Mouse (Mus musculus): ENCODE data around the gene H2al1c. TPM values are rescaled to one million over a fixed set of nuclear protein-coding genes. Genes with fewer than 3 reads are reported as not detected.
"Not testable (repeated sequence)": the region's sequence is repeated elsewhere in the genome, so short reads cannot be mapped to it uniquely, and the experiment has no call there.

H2al1c gene
- not detected in 2 replicates for polyA plus RNA-seq (2012; rRNA removed)

GRCm38 (mm10) chrX:11305355-11305754 lies at the start of gene H2al1c:
Gene H2al1c, plus strand, starts transcription at chrX:11305655.
- not testable (repeated sequence) for H3K27ac ChIP-seq (ENCODE audit: insufficient read depth, low read length); H3K4me1 ChIP-seq (ENCODE audit: control insufficient read depth, insufficient read depth, low read length); H3K4me3 ChIP-seq (ENCODE audit: insufficient read depth, low read length)

DNA sequence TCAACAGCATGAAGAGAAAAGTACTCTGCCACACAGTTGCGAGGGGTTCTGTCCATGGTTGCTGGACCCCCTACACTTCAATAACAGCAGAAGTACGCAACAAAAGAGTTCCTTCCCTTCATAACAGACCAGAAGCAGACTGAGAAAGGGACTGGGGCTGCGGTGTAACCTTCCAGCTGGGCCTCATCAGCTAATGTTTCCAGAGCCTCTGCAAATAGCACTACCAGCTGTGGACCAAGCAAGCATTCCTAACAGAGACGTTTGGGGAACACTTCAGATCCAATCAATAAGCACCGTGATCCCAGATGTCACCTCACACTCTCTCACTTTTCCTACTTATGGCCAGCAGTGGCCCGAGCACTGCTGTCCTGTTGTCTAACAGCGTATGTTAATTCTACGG lies 40.5 kb upstream of the H2al1c start:
- TF ChIP-seq POLR2A (IDR thresholded peaks at IDR 0.05; ENCODE audit: extremely low read depth, insufficient read depth, low read length) (no peak), CTCF (IDR thresholded peaks at IDR 0.05; ENCODE audit: extremely low read depth, insufficient read depth, low read length) (no peak)
- H3K4me3 ChIP-seq (ENCODE audit: insufficient read depth, low read length): no peak overlapping the region
- no peak overlapping the region for H3K27ac ChIP-seq (ENCODE audit: insufficient read depth, low read length)
- H3K4me1 ChIP-seq (ENCODE audit: control insufficient read depth, insufficient read depth, low read length): no peaks in the 10 kb centered on the region

- Histone ChIP-seq H3K27ac (ENCODE audit: insufficient read depth, low read length) (no peak overlapping the region), H3K4me1 (ENCODE audit: control insufficient read depth, insufficient read depth, low read length) (no peaks in the 10 kb centered on the region), H3K4me3 (ENCODE audit: insufficient read depth, low read length) (no peak overlapping the region)
- TF ChIP-seq CTCF (IDR thresholded peaks at IDR 0.05; ENCODE audit: extremely low read depth, insufficient read depth, low read length): no peak
- TF ChIP-seq POLR2A (IDR thresholded peaks at IDR 0.05; ENCODE audit: extremely low read depth, insufficient read depth, low read length): no peak
Observed at GRCm38 (mm10) chrX:11267791-11268190, 37.7 kb upstream of the H2al1c start.

DNA sequence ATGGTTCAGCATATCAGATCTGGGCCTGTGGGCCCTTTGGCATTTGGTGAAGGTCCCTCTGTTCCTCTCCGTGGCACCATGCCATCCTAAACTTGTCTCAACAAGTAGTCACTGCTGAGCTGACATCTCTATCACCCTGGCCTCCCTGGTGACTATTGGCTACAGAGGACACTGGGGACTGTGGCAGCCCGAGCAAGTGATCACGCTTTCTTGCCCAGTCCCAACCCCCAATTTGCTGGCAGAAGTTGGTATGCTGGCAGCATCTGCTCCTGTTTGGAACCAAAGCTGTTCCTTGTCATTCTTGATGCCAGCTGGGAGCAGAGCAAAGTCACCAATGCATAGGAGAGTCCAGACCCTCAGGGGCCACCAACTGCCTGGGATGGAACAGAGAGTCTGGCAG lies 36.4 kb upstream of the H2al1c start:
- H3K4me1 ChIP-seq (ENCODE audit: control insufficient read depth, insufficient read depth, low read length): no peaks in the 10 kb centered on the region
- H3K27ac ChIP-seq (ENCODE audit: insufficient read depth, low read length): no peak overlapping the region
- H3K4me3 ChIP-seq (ENCODE audit: insufficient read depth, low read length): no peak overlapping the region
- TF ChIP-seq CTCF (IDR thresholded peaks at IDR 0.05; ENCODE audit: extremely low read depth, insufficient read depth, low read length): no peak
- TF ChIP-seq POLR2A (IDR thresholded peaks at IDR 0.05; ENCODE audit: extremely low read depth, insufficient read depth, low read length): no peak

- TF ChIP-seq CTCF (IDR thresholded peaks at IDR 0.05; ENCODE audit: extremely low read depth, insufficient read depth, low read length) (no peak), POLR2A (IDR thresholded peaks at IDR 0.05; ENCODE audit: extremely low read depth, insufficient read depth, low read length) (no peak)
- Histone ChIP-seq H3K4me3 (ENCODE audit: insufficient read depth, low read length) (no peak overlapping the region), H3K27ac (ENCODE audit: insufficient read depth, low read length) (no peak overlapping the region), H3K4me1 (ENCODE audit: control insufficient read depth, insufficient read depth, low read length) (peaks cover 1% of the 10 kb centered on the region; the same call in 1 of the 2 replicates)
Observed at GRCm38 (mm10) chrX:11273190-11273589, 32.3 kb upstream of the H2al1c start.

DNA sequence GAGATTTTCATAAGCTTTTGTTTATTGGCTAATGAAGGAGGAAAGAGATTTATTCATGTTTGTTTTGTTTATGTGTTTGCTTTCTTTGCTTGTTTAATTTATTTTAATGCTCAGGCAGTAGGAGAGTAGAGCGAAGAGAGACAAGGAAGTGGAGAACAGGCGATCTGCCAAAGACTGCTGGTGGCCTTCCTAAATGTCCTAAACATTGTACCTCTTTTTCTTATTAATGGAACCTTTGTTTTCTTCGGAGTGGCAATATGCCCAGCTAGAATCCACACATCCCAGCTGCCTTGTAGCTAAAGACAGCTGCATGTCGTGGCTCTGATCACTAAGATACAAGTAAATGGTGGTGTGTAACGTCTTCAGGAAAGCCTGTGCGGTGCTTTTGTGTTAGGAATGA lies 28.4 kb upstream of the H2al1c start:
- Histone ChIP-seq H3K27ac (ENCODE audit: insufficient read depth, low read length) (no peak overlapping the region), H3K4me1 (ENCODE audit: control insufficient read depth, insufficient read depth, low read length) (peaks cover 1% of the 10 kb centered on the region; the same call in 1 of the 2 replicates), H3K4me3 (ENCODE audit: insufficient read depth, low read length) (no peak overlapping the region)
- TF ChIP-seq POLR2A (IDR thresholded peaks at IDR 0.05; ENCODE audit: extremely low read depth, insufficient read depth, low read length): no peak
- no peak for TF ChIP-seq CTCF (IDR thresholded peaks at IDR 0.05; ENCODE audit: extremely low read depth, insufficient read depth, low read length)

DNA sequence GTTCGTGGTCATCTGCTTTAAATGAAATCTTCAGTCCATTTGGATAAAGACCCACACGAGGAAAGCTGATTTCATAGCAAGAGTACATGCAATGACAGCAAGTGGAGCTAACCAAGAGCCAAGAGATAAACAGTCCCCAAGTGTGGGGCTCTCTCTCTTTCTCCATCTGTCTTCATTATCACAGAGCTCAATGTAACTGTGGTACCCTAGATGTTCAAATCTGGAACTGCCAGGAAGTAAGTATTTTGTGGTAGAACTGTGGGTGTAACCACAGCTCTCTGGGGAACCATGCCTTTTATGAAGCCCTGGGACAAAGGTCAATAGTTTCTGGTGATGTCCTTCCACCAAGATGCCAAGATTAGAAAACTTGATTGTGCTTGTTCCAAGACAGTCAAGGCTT lies 24.7 kb upstream of the H2al1c start:
- TF ChIP-seq CTCF (IDR thresholded peaks at IDR 0.05; ENCODE audit: extremely low read depth, insufficient read depth, low read length): no peak
- TF ChIP-seq POLR2A (IDR thresholded peaks at IDR 0.05; ENCODE audit: extremely low read depth, insufficient read depth, low read length): no peak

DNA sequence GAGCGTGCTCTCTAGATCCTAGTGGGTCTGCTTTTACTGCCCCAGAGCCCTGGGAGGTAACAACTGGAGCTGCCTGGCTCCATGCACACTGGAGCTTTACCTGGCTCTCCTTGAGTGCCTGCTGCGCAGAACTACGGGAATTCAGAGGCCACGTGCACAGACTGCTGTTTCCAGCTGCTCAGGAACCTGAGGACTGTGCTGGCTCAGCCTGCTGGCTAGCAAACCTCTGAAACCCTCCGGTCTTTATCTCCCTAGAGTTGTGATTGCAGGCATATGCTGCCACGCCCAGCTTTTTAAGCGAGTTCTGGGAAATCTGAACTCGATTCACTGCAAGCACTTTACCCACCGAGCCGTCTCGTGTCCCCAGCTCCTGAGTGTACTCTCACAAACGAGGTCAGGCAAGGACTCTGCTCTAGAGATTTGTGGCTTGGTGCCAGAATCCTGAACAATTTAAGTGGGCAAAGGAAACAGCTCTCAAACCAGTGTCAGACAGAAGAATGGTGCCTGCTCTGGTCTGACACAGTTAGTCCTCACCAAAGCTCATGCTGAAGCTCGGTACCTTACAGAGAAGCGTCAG lies 17.1 kb upstream of the H2al1c start:
- Histone ChIP-seq H3K4me1 (ENCODE audit: control insufficient read depth, insufficient read depth, low read length) (no peaks in the 10 kb centered on the region), H3K4me3 (ENCODE audit: insufficient read depth, low read length) (no peak overlapping the region), H3K27ac (ENCODE audit: insufficient read depth, low read length) (no peak overlapping the region)
- TF ChIP-seq CTCF (IDR thresholded peaks at IDR 0.05; ENCODE audit: extremely low read depth, insufficient read depth, low read length) (no peak), POLR2A (IDR thresholded peaks at IDR 0.05; ENCODE audit: extremely low read depth, insufficient read depth, low read length) (no peak)

More for the DNA sequence above, 24.7 kb upstream of the H2al1c start:
- H3K4me1 ChIP-seq (ENCODE audit: control insufficient read depth, insufficient read depth, low read length): peaks cover 1% of the 10 kb centered on the region; the same call in 1 of the 2 replicates
- H3K27ac ChIP-seq (ENCODE audit: insufficient read depth, low read length): no peak overlapping the region
- no peak overlapping the region for H3K4me3 ChIP-seq (ENCODE audit: insufficient read depth, low read length)

DNA sequence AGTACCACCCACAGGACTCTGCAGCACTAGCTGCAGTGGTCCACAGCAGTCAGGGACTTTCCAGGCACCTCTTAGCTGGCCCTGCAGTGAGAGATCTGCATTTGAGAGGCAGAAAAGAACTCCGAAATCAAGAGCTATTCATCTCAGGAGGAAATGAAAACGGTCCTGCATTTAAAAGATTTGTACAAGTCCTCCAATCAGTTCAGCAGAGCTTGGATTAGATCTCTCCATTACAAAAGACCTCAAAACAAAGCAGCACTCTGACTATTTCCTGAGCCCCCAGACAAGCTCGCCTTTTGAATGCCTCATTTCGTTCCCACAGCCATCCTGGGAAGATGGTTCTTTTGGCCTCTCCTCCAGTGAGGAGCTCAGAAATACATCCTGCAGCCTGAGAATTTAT lies 16.2 kb upstream of the H2al1c start:
- TF ChIP-seq POLR2A (IDR thresholded peaks at IDR 0.05; ENCODE audit: extremely low read depth, insufficient read depth, low read length) (no peak), CTCF (IDR thresholded peaks at IDR 0.05; ENCODE audit: extremely low read depth, insufficient read depth, low read length) (no peak)
- Histone ChIP-seq H3K4me3 (ENCODE audit: insufficient read depth, low read length) (no peak overlapping the region), H3K4me1 (ENCODE audit: control insufficient read depth, insufficient read depth, low read length) (no peaks in the 10 kb centered on the region), H3K27ac (ENCODE audit: insufficient read depth, low read length) (no peak overlapping the region)

- not testable (repeated sequence) for H3K4me3 ChIP-seq (ENCODE audit: insufficient read depth, low read length)
Observed at GRCm38 (mm10) chrX:11298957-11299356, 6.5 kb upstream of the H2al1c start, which contains the start of gene H2al1a. Gene H2al1a, plus strand, starts transcription at chrX:11299257.

GRCm38 (mm10) chrX:11302132-11302531 lies 3.3 kb upstream of the H2al1c start, which contains the start of gene H2al1b:
Gene H2al1b, plus strand, starts transcription at chrX:11302432.
- H3K4me1 ChIP-seq (ENCODE audit: control insufficient read depth, insufficient read depth, low read length); H3K4me3 ChIP-seq (ENCODE audit: insufficient read depth, low read length); H3K27ac ChIP-seq (ENCODE audit: insufficient read depth, low read length): not testable (repeated sequence)

More at GRCm38 (mm10) chrX:11298957-11299356, 6.5 kb upstream of the H2al1c start, which contains the start of gene H2al1a:
- not testable (repeated sequence) for H3K4me1 ChIP-seq (ENCODE audit: control insufficient read depth, insufficient read depth, low read length); H3K27ac ChIP-seq (ENCODE audit: insufficient read depth, low read length)

GRCm38 (mm10) chrX:11308524-11308923 lies 3.1 kb downstream of the H2al1c start, which contains the start of gene H2al1d:
Gene H2al1d, plus strand, starts transcription at chrX:11308824.
- not testable (repeated sequence) for H3K4me1 ChIP-seq (ENCODE audit: control insufficient read depth, insufficient read depth, low read length); H3K27ac ChIP-seq (ENCODE audit: insufficient read depth, low read length); H3K4me3 ChIP-seq (ENCODE audit: insufficient read depth, low read length)

DNA sequence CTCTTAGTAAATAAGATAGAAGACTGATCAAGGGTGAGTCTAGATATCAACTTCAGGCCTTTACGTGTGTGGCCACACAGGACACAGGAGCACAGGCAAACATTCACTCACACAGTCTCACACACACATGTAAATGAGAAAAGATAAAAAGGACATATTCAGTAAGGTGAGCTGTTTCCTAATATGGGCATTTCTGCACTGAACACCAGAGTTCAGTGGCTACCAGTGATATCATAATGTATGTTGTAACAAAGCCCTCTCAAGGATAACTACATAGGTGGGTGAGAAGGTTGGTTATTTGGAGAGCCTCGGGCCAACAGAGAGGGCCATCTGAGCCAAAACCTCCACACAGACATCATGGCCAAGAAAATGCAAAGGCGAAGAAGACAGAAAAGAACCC lies 6.2 kb downstream of the H2al1c start, which contains the start of gene H2al1e:
TSS of gene H2al1e (plus strand) at position 301 of the 400 bp plus-strand sequence.
- not testable (repeated sequence) for H3K4me1 ChIP-seq (ENCODE audit: control insufficient read depth, insufficient read depth, low read length); H3K4me3 ChIP-seq (ENCODE audit: insufficient read depth, low read length); H3K27ac ChIP-seq (ENCODE audit: insufficient read depth, low read length)

DNA sequence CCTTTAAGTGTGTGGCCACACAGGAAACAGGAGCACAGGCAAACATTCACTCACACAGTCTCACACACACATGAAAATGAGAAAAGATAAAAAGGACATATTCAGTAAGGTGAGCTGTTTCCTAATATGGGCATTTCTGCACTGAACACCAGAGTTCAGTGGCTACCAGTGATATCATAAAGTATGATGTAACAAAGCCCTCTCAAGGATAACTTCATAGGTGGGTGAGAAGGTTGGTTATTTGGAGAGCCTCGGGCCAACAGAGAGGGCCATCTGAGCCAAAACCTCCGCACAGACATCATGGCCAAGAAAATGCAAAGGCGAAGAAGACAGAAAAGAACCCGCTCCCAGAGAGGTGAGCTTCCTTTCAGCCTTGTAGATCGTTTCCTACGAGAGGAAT lies 9.4 kb downstream of the H2al1c start, which contains the start of gene H2al1f:
TSS of gene H2al1f (plus strand) at position 301 of the 400 bp plus-strand sequence.
- not testable (repeated sequence) for H3K4me1 ChIP-seq (ENCODE audit: control insufficient read depth, insufficient read depth, low read length); H3K4me3 ChIP-seq (ENCODE audit: insufficient read depth, low read length); H3K27ac ChIP-seq (ENCODE audit: insufficient read depth, low read length)
